Mouse (Mus musculus) kidney, adult 8-10 months (tissue): ENCODE measurements at regions not wholly inside any gene's neighbourhood (a gene's known extent, or its start where the extent isn't known, plus 50 kb on each side); places are given as distances from the start of the nearest gene placed in this dataset.

Source experiments
- DNase-seq, 2 experiments: peaks; one replicate each; pipeline ENCODE4 v3.0.0; 2022

- DNase-seq: no peak
Observed at GRCm38 (mm10) chr7:145135971-145136370, 71.9 kb downstream of the 1810010D01Rik start.

- DNase-seq: no peak
Observed at GRCm38 (mm10) chr7:145132506-145132905, 75.4 kb downstream of the 1810010D01Rik start.

- no peak for DNase-seq
Observed at GRCm38 (mm10) chr7:145131438-145132159, 76.3 kb downstream of the 1810010D01Rik start.

GRCm38 (mm10) chr7:145129971-145130370 lies 77.9 kb downstream of the 1810010D01Rik start:
- peak in 1 of 2 experiments; percentile 25 for DNase-seq

GRCm38 (mm10) chr7:145127661-145128060 lies 80.3 kb downstream of the 1810010D01Rik start:
- peak; percentile 53 to 71 for DNase-seq

GRCm38 (mm10) chr7:145127180-145127579 lies 80.7 kb downstream of the 1810010D01Rik start:
- peak; percentile 85 to 86 for DNase-seq

- no peak for DNase-seq
Observed at GRCm38 (mm10) chr7:145123996-145124601, 83.8 kb downstream of the 1810010D01Rik start.

GRCm38 (mm10) chr7:145122471-145122870 lies 85.4 kb downstream of the 1810010D01Rik start:
- peak; percentile 38 to 63 for DNase-seq

- DNase-seq: no peak
Observed at GRCm38 (mm10) chr7:145118406-145118805, 89.5 kb downstream of the 1810010D01Rik start.

- DNase-seq: peak in 1 of 2 experiments; percentile 50
Observed at GRCm38 (mm10) chr7:145114660-145115059, 93.3 kb downstream of the 1810010D01Rik start.

GRCm38 (mm10) chr7:145114145-145114544 lies 93.8 kb downstream of the 1810010D01Rik start:
- no peak for DNase-seq

GRCm38 (mm10) chr7:145112887-145113531 lies 94.9 kb downstream of the 1810010D01Rik start:
- no peak for DNase-seq

- DNase-seq: no peak
Observed at GRCm38 (mm10) chr7:145112146-145112830, 95.6 kb downstream of the 1810010D01Rik start.

- DNase-seq: peak; percentile 66 to 67
Observed at GRCm38 (mm10) chr7:145111252-145112131, 96.4 kb downstream of the 1810010D01Rik start.

- peak; percentile 39 to 42 for DNase-seq
Observed at GRCm38 (mm10) chr7:145110657-145111251, 97.2 kb downstream of the 1810010D01Rik start.

GRCm38 (mm10) chr7:145110028-145110427 lies 97.9 kb downstream of the 1810010D01Rik start:
- DNase-seq: no peak

- DNase-seq: no peak
Observed at GRCm38 (mm10) chr7:145109471-145109870, 98.4 kb downstream of the 1810010D01Rik start.

- DNase-seq: no peak
Observed at GRCm38 (mm10) chr7:145108994-145109393, 98.9 kb downstream of the 1810010D01Rik start.

GRCm38 (mm10) chr7:145107575-145108170 lies 100.2 kb downstream of the 1810010D01Rik start:
- DNase-seq: no peak

GRCm38 (mm10) chr7:145106494-145106849 lies 101.4 kb downstream of the 1810010D01Rik start:
- DNase-seq: no peak

GRCm38 (mm10) chr7:145105831-145106493 lies 102.0 kb downstream of the 1810010D01Rik start:
- no peak for DNase-seq
